Mouse (Mus musculus) heart, adult 2 months (tissue): ENCODE measurements around the gene Calml3.

Experiments used
- CTCF ChIP-seq: fragments of 200-600 bp; IDR thresholded peaks from 2 replicates; pipeline ENCODE4 v1.8.1; 2022; ENCODE audit warnings: antibody characterized with exemption, mild to moderate bottlenecking, moderate library complexity
- POLR2A ChIP-seq: fragments of 200-500 bp; IDR thresholded peaks from 2 replicates; pipeline ENCODE4 v1.6.1; 2011; ENCODE audit warnings: mild to moderate bottlenecking, low read depth, low read length, control low read depth; ENCODE audit not compliant: insufficient read depth

GRCm38 (mm10) chr13:3779575-3780226 is 24.4 kb downstream of the Calml3 start:
- TF ChIP-seq CTCF (no peak), POLR2A (no peak)
